Mouse (Mus musculus) gastrocnemius, postnatal 25 days (tissue): ENCODE data around the gene Ndufv3. TPM values are rescaled to one million over a fixed set of nuclear protein-coding genes. Genes with fewer than 3 reads are reported as not detected.

Experiments used
- DNase-seq: peaks from one replicate; pipeline ENCODE4 v3.0.0; 2022
- total RNA-seq, 2 experiments: library from RNA; stranded (reverse); gene quantifications; 1 replicate in 1 of 2; 2 replicates in 1 of 2; pipeline ENCODE4 v1.2.3; 2021

The Ndufv3 gene
- total RNA-seq, 2 experiments from 2014 or later: 458 to 461 TPM

GRCm38 (mm10) chr17:31556253-31556652 is 36.3 kb downstream of the Ndufv3 start:
- no peak for DNase-seq

GRCm38 (mm10) chr17:31557124-31557880 is 37.4 kb downstream of the Ndufv3 start:
- peak; percentile 45 for DNase-seq

GRCm38 (mm10) chr17:31557947-31558542 is 38.1 kb downstream of the Ndufv3 start:
- DNase-seq: no peak

GRCm38 (mm10) chr17:31559021-31559789 is 39.3 kb downstream of the Ndufv3 start:
- DNase-seq: no peak

GRCm38 (mm10) chr17:31563632-31564014 is 43.7 kb downstream of the Ndufv3 start:
- DNase-seq: no peak

GRCm38 (mm10) chr17:31564015-31564857 is 44.3 kb downstream of the Ndufv3 start, which contains the start of gene Pknox1:
Pknox1 (plus strand) TSS chr17:31564734.
- DNase-seq: peak; percentile 98

GRCm38 (mm10) chr17:31564858-31565140 is 44.9 kb downstream of the Ndufv3 start:
- DNase-seq: no peak

- DNase-seq: peak; percentile 65
Observed at GRCm38 (mm10) chr17:31565141-31566056, 45.5 kb downstream of the Ndufv3 start.

- no peak for DNase-seq
Observed at GRCm38 (mm10) chr17:31566276-31566675, 46.4 kb downstream of the Ndufv3 start.

- DNase-seq: no peak
Observed at GRCm38 (mm10) chr17:31569756-31570155, 49.8 kb downstream of the Ndufv3 start.

- DNase-seq: no peak
Observed at GRCm38 (mm10) chr17:31570321-31570925, 50.5 kb downstream of the Ndufv3 start.

GRCm38 (mm10) chr17:31571689-31572088 is 51.8 kb downstream of the Ndufv3 start:
- no peak for DNase-seq

- no peak for DNase-seq
Observed at GRCm38 (mm10) chr17:31574662-31575061, 54.7 kb downstream of the Ndufv3 start.

GRCm38 (mm10) chr17:31576394-31577175 is 56.7 kb downstream of the Ndufv3 start:
- DNase-seq: no peak

GRCm38 (mm10) chr17:31580344-31580743 is 60.4 kb downstream of the Ndufv3 start:
- no peak for DNase-seq
